Mouse (Mus musculus): Measurements from ENCODE around the gene Taldo1. TPM values are rescaled to one million over a fixed set of nuclear protein-coding genes. Genes with fewer than 3 reads are reported as not detected.

The Taldo1 gene
- polyA plus RNA-seq, 1 experiment from 2014 or later: 378 TPM

GRCm38 (mm10) chr7:141430585-141431240, 38.7 kb downstream of the Taldo1 start:
- Histone ChIP-seq H3K4me1 (peaks cover 52% of the 10 kb centered on the region), H3K4me3 (no peak overlapping the region), H3K4me2 (replicated peaks) (no peak overlapping the region), H3K36me3 (peaks cover 22% of the 10 kb centered on the region), H3K27me3 (no peaks in the 10 kb centered on the region), H3K9ac (replicated peaks) (no peak overlapping the region), H3K27ac (replicated peaks) (no peak overlapping the region), H3K9me3 (no peaks in the 10 kb centered on the region)
- WGBS: 96% methylated on average over 9 of the region's 9 CpGs
- ATAC-seq (replicated peaks): no peak

GRCm38 (mm10) chr7:141431434-141432185, 39.6 kb downstream of the Taldo1 start:
- H3K27ac ChIP-seq (replicated peaks): no peak overlapping the region
- H3K27me3 ChIP-seq: no peaks in the 10 kb centered on the region
- peaks cover 22% of the 10 kb centered on the region for H3K36me3 ChIP-seq
- 96% methylated on average over 19 of the region's 19 CpGs for WGBS
- no peak overlapping the region for H3K4me3 ChIP-seq
- H3K9me3 ChIP-seq: no peaks in the 10 kb centered on the region
- no peak for ATAC-seq (replicated peaks)
- peaks cover 61% of the 10 kb centered on the region for H3K4me1 ChIP-seq
- H3K9ac ChIP-seq (replicated peaks): no peak overlapping the region
- H3K4me2 ChIP-seq (replicated peaks): no peak overlapping the region

- Histone ChIP-seq H3K9me3 (no peaks in the 10 kb centered on the region), H3K4me1 (peaks cover 67% of the 10 kb centered on the region), H3K9ac (replicated peaks) (no peak overlapping the region), H3K27me3 (no peaks in the 10 kb centered on the region), H3K4me3 (no peak overlapping the region), H3K27ac (replicated peaks) (no peak overlapping the region), H3K36me3 (peaks cover 22% of the 10 kb centered on the region), H3K4me2 (replicated peaks) (no peak overlapping the region)
- WGBS: 90% methylated on average over 8 of the region's 8 CpGs
- ATAC-seq (replicated peaks): no peak
Observed at GRCm38 (mm10) chr7:141432186-141432611, 40.2 kb downstream of the Taldo1 start.

- H3K27ac ChIP-seq (replicated peaks): no peak overlapping the region
Observed at GRCm38 (mm10) chr7:141432741-141433516, 40.9 kb downstream of the Taldo1 start.

GRCm38 (mm10) chr7:141433517-141434400, 41.8 kb downstream of the Taldo1 start:
- H3K4me2 ChIP-seq (replicated peaks): peak overlapping the region; percentile 96
- H3K4me1 ChIP-seq: peaks cover 65% of the 10 kb centered on the region
- H3K9ac ChIP-seq (replicated peaks): peak overlapping the region; percentile 72
- no peaks in the 10 kb centered on the region for H3K27me3 ChIP-seq
- H3K36me3 ChIP-seq: peaks cover 22% of the 10 kb centered on the region
- H3K4me3 ChIP-seq: peak overlapping the region; percentile 56
- peak overlapping the region; percentile 88 for H3K27ac ChIP-seq (replicated peaks)
- H3K9me3 ChIP-seq: no peaks in the 10 kb centered on the region
- no peak for ATAC-seq (replicated peaks)
- 69% methylated on average over 15 of the region's 15 CpGs for WGBS

More at GRCm38 (mm10) chr7:141432741-141433516, 40.9 kb downstream of the Taldo1 start:
- 80% methylated on average over 6 of the region's 6 CpGs for WGBS
- Histone ChIP-seq H3K4me3 (peak overlapping the region; percentile 56; the same call in 1 of the 2 replicates), H3K9me3 (no peaks in the 10 kb centered on the region), H3K9ac (replicated peaks) (peak overlapping the region; percentile 72; the same call in 1 of the 2 replicates), H3K4me1 (peaks cover 71% of the 10 kb centered on the region), H3K27me3 (no peaks in the 10 kb centered on the region), H3K36me3 (peaks cover 22% of the 10 kb centered on the region), H3K4me2 (replicated peaks) (0 out of 2 replicates have a peak overlapping the region, but pooled peaks have one; percentile 2)
- no peak for ATAC-seq (replicated peaks)

- Histone ChIP-seq H3K27me3 (no peaks in the 10 kb centered on the region), H3K4me3 (peak overlapping the region; percentile 56), H3K27ac (replicated peaks) (peak overlapping the region; percentile 88), H3K4me2 (replicated peaks) (peak overlapping the region; percentile 96), H3K4me1 (peaks cover 57% of the 10 kb centered on the region), H3K9ac (replicated peaks) (peak overlapping the region; percentile 72), H3K9me3 (no peaks in the 10 kb centered on the region), H3K36me3 (peaks cover 22% of the 10 kb centered on the region)
- ATAC-seq (replicated peaks): peak; percentile 20; the same call in 1 of the 2 replicates
- WGBS: 7% methylated on average over 8 of the region's 8 CpGs
Observed at GRCm38 (mm10) chr7:141434464-141434863, 42.5 kb downstream of the Taldo1 start.

DNA sequence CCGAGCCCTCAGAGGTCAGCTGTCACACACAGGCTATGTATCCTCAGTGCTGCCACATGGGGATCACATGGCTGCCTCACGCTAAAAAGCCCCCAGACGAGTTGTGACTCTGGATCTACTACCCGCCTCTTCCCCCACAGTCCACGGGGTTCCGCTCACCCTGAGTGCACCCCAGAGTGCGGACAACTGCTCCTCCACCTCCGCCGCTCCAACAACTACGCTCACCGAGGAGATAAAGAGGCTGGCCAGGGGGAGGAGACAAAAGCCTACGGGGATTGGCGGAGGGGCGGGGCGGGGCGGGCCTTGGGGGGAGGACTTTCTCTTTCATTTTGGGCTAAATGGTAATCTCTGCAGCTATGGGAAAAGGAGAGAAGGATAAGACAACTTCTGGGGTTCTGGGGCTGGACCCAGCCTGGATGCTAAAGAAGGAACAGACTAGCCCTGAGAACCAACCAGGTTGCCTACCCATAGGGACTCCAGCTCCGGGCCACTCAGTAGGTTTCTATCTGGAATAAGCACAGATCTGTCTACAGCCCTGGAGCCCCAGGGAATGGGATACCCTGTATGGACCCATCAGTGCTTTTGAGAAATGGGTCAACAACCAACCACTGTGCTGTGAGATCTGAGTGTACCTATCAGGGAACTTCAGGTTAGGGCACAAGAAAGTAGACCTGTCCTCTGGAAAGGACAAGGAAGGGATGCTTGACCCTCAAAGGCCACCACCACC, 43.3 kb downstream of the Taldo1 start:
- peaks cover 50% of the 10 kb centered on the region for H3K4me1 ChIP-seq
- peak overlapping the region; percentile 96 for H3K4me2 ChIP-seq (replicated peaks)
- H3K9me3 ChIP-seq: no peaks in the 10 kb centered on the region
- 3% methylated on average over 17 of the region's 17 CpGs for WGBS
- H3K4me3 ChIP-seq: peak overlapping the region; percentile 56
- peak overlapping the region; percentile 88 for H3K27ac ChIP-seq (replicated peaks)
- no peaks in the 10 kb centered on the region for H3K27me3 ChIP-seq
- peaks cover 19% of the 10 kb centered on the region for H3K36me3 ChIP-seq
- H3K9ac ChIP-seq (replicated peaks): peak overlapping the region; percentile 72
- ATAC-seq (replicated peaks): peak; percentile 37

DNA sequence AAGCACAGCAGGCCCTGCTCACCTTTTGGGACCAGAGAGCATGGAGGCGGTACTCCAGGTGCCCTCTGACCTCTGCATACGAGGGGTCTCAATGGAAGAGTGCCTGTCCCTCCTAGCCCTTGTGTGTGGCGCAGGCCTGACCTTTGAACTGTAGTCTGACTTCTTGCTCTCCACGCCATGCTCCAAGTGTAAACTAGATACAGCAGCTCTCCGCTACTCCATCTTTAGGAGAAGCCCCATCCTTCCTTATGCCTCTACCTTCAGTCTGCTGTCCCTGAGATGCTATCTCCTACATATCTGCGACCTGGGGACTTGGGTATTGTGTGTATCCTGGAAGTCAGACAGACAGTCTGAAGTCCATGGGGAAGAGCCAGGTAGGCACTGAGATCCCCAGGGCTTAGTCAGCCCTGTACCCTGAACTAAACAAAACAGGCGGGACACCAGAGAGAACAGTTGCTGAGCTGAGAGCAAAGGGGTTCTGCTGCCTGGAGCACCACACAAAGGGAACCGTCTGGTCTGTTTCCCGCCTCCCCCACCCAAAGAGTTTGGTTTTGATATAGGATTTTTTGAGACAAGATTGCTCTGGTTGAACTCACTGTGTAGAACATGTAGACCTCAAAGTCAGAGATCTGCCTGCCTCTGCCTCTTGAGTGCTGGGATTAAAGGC, 44.0 kb downstream of the Taldo1 start:
- Histone ChIP-seq H3K4me1 (peaks cover 53% of the 10 kb centered on the region), H3K27ac (replicated peaks) (peak overlapping the region; percentile 88; the same call in 1 of the 2 replicates), H3K9me3 (no peaks in the 10 kb centered on the region), H3K9ac (replicated peaks) (no peak overlapping the region; the same call in 1 of the 2 replicates), H3K36me3 (peaks cover 12% of the 10 kb centered on the region), H3K27me3 (no peaks in the 10 kb centered on the region), H3K4me3 (peak overlapping the region; percentile 76; the same call in 1 of the 2 replicates), H3K4me2 (replicated peaks) (peak overlapping the region; percentile 96)
- 78% methylated on average over 9 of the region's 9 CpGs for WGBS
- no peak for ATAC-seq (replicated peaks)

- ATAC-seq (replicated peaks): no peak
- Histone ChIP-seq H3K9me3 (no peaks in the 10 kb centered on the region), H3K27ac (replicated peaks) (peak overlapping the region; percentile 89)
Observed at GRCm38 (mm10) chr7:141436523-141436892, 44.5 kb downstream of the Taldo1 start.

More at GRCm38 (mm10) chr7:141436523-141436892, 44.5 kb downstream of the Taldo1 start:
- peak overlapping the region; percentile 95 for H3K4me2 ChIP-seq (replicated peaks)
- H3K27me3 ChIP-seq: no peaks in the 10 kb centered on the region
- 44% methylated on average over 2 of the region's 2 CpGs for WGBS
- peak overlapping the region; percentile 76 for H3K4me3 ChIP-seq
- peaks cover 53% of the 10 kb centered on the region for H3K4me1 ChIP-seq
- H3K36me3 ChIP-seq: peaks cover 7% of the 10 kb centered on the region
- peak overlapping the region; percentile 88 for H3K9ac ChIP-seq (replicated peaks)
